Mouse (Mus musculus): ENCODE results near the gene Mus81. TPM values are rescaled to one million over a fixed set of nuclear protein-coding genes. Genes with fewer than 3 reads are reported as not detected.

The Mus81 gene
- polyA plus RNA-seq, 1 experiment from 2014 or later, result 12.4 TPM

- no peaks in the 10 kb centered on the region for H3K9me3 ChIP-seq (ENCODE audit: control insufficient read depth)
- 93% methylated on average over 10 of the region's 10 CpGs for WGBS
- H3K4me1 ChIP-seq (replicated peaks; ENCODE audit: control insufficient read depth, insufficient read depth, low read length), result no peaks in the 10 kb centered on the region
- peaks cover 53% of the 10 kb centered on the region for H3K36me3 ChIP-seq (ENCODE audit: control insufficient read depth, insufficient read depth)
- H3K27ac ChIP-seq (ENCODE audit: low read depth, low read length), result no peak overlapping the region
- no peaks in the 10 kb centered on the region for H3K27me3 ChIP-seq (replicated peaks; ENCODE audit: control insufficient read depth, insufficient read depth, low read length)
- TF ChIP-seq CTCF (IDR thresholded peaks at IDR 0.05; ENCODE audit: low read depth), result no peak
- no peak overlapping the region for H3K4me3 ChIP-seq (ENCODE audit: low read depth, low read length)
- no peak for ATAC-seq
- H3K9ac ChIP-seq (ENCODE audit: low read depth, low read length), result no peak overlapping the region
- no peak overlapping the region for H3K4me2 ChIP-seq (replicated peaks; ENCODE audit: low read depth)
Observed at GRCm38 (mm10) chr19:5481398-5481797, 6.8 kb downstream of the Mus81 start.

- H3K9ac ChIP-seq (ENCODE audit: low read depth, low read length), result no peak overlapping the region
- no peaks in the 10 kb centered on the region for H3K4me1 ChIP-seq (replicated peaks; ENCODE audit: control insufficient read depth, insufficient read depth, low read length)
- H3K27ac ChIP-seq (ENCODE audit: low read depth, low read length), result no peak overlapping the region
- TF ChIP-seq CTCF (IDR thresholded peaks at IDR 0.05; ENCODE audit: low read depth), result no peak
- peaks cover 40% of the 10 kb centered on the region for H3K36me3 ChIP-seq (ENCODE audit: control insufficient read depth, insufficient read depth)
- no peaks in the 10 kb centered on the region for H3K27me3 ChIP-seq (replicated peaks; ENCODE audit: control insufficient read depth, insufficient read depth, low read length)
- no peak for ATAC-seq
- no peaks in the 10 kb centered on the region for H3K9me3 ChIP-seq (ENCODE audit: control insufficient read depth)
- H3K4me3 ChIP-seq (ENCODE audit: low read depth, low read length), result no peak overlapping the region
- WGBS, result 86% methylated on average over 10 of the region's 10 CpGs
- H3K4me2 ChIP-seq (replicated peaks; ENCODE audit: low read depth), result no peak overlapping the region
Observed at GRCm38 (mm10) chr19:5480016-5480415, 8.2 kb downstream of the Mus81 start.

GRCm38 (mm10) chr19:5477668-5478300 lies 10.4 kb downstream of the Mus81 start:
- Histone ChIP-seq H3K4me3 (ENCODE audit: low read depth, low read length) (no peak overlapping the region), H3K27me3 (replicated peaks; ENCODE audit: control insufficient read depth, insufficient read depth, low read length) (no peaks in the 10 kb centered on the region), H3K9me3 (ENCODE audit: control insufficient read depth) (no peaks in the 10 kb centered on the region), H3K36me3 (ENCODE audit: control insufficient read depth, insufficient read depth) (peaks cover 18% of the 10 kb centered on the region), H3K4me2 (replicated peaks; ENCODE audit: low read depth) (no peak overlapping the region), H3K4me1 (replicated peaks; ENCODE audit: control insufficient read depth, insufficient read depth, low read length) (no peaks in the 10 kb centered on the region), H3K9ac (ENCODE audit: low read depth, low read length) (no peak overlapping the region), H3K27ac (ENCODE audit: low read depth, low read length) (no peak overlapping the region)
- ATAC-seq, result no peak
- 88% methylated on average over 18 of the region's 18 CpGs for WGBS
- TF ChIP-seq CTCF (IDR thresholded peaks at IDR 0.05; ENCODE audit: low read depth), result no peak

- TF ChIP-seq CTCF (IDR thresholded peaks at IDR 0.05; ENCODE audit: low read depth), result no peak
- 84% methylated on average over 10 of the region's 10 CpGs for WGBS
- H3K4me3 ChIP-seq (ENCODE audit: low read depth, low read length), result no peak overlapping the region
- ATAC-seq, result no peak
- peaks cover 11% of the 10 kb centered on the region for H3K36me3 ChIP-seq (ENCODE audit: control insufficient read depth, insufficient read depth)
- no peak overlapping the region for H3K27ac ChIP-seq (ENCODE audit: low read depth, low read length)
- no peaks in the 10 kb centered on the region for H3K4me1 ChIP-seq (replicated peaks; ENCODE audit: control insufficient read depth, insufficient read depth, low read length)
- H3K9ac ChIP-seq (ENCODE audit: low read depth, low read length), result no peak overlapping the region
- no peak overlapping the region for H3K4me2 ChIP-seq (replicated peaks; ENCODE audit: low read depth)
- H3K27me3 ChIP-seq (replicated peaks; ENCODE audit: control insufficient read depth, insufficient read depth, low read length), result no peaks in the 10 kb centered on the region
- H3K9me3 ChIP-seq (ENCODE audit: control insufficient read depth), result no peaks in the 10 kb centered on the region
Observed at GRCm38 (mm10) chr19:5477004-5477667, 11.1 kb downstream of the Mus81 start.

- peak overlapping the region; percentile 75 for H3K9ac ChIP-seq (ENCODE audit: low read depth, low read length)
- peaks cover 8% of the 10 kb centered on the region; the same call in 1 of the 2 replicates for H3K36me3 ChIP-seq (ENCODE audit: control insufficient read depth, insufficient read depth)
- TF ChIP-seq CTCF (IDR thresholded peaks at IDR 0.05; ENCODE audit: low read depth), result no peak
- peak overlapping the region; percentile 74 for H3K27ac ChIP-seq (ENCODE audit: low read depth, low read length)
- H3K9me3 ChIP-seq (ENCODE audit: control insufficient read depth), result no peaks in the 10 kb centered on the region
- H3K27me3 ChIP-seq (replicated peaks; ENCODE audit: control insufficient read depth, insufficient read depth, low read length), result no peaks in the 10 kb centered on the region
- H3K4me2 ChIP-seq (replicated peaks; ENCODE audit: low read depth), result peak overlapping the region; percentile 93
- 32% methylated on average over 12 of the region's 13 CpGs for WGBS
- H3K4me1 ChIP-seq (replicated peaks; ENCODE audit: control insufficient read depth, insufficient read depth, low read length), result no peaks in the 10 kb centered on the region
- ATAC-seq, result no peak
- peak overlapping the region; percentile 54 for H3K4me3 ChIP-seq (ENCODE audit: low read depth, low read length)
Observed at GRCm38 (mm10) chr19:5475069-5475714, 13.0 kb downstream of the Mus81 start.

GRCm38 (mm10) chr19:5474281-5475068 lies 13.7 kb downstream of the Mus81 start:
- ATAC-seq, result peak; percentile 40
- H3K9ac ChIP-seq (ENCODE audit: low read depth, low read length), result peak overlapping the region; percentile 75
- H3K9me3 ChIP-seq (ENCODE audit: control insufficient read depth), result no peaks in the 10 kb centered on the region
- H3K27ac ChIP-seq (ENCODE audit: low read depth, low read length), result peak overlapping the region; percentile 74
- no peaks in the 10 kb centered on the region for H3K4me1 ChIP-seq (replicated peaks; ENCODE audit: control insufficient read depth, insufficient read depth, low read length)
- peaks cover 3% of the 10 kb centered on the region; the same call in 1 of the 2 replicates for H3K36me3 ChIP-seq (ENCODE audit: control insufficient read depth, insufficient read depth)
- H3K4me3 ChIP-seq (ENCODE audit: low read depth, low read length), result peak overlapping the region; percentile 54
- H3K4me2 ChIP-seq (replicated peaks; ENCODE audit: low read depth), result peak overlapping the region; percentile 93
- 0 out of 2 replicates have a peak, but pooled peaks have one; percentile 9 for TF ChIP-seq CTCF (IDR thresholded peaks at IDR 0.05; ENCODE audit: low read depth)
- WGBS, result 1% methylated on average over 49 of the region's 68 CpGs
- no peaks in the 10 kb centered on the region for H3K27me3 ChIP-seq (replicated peaks; ENCODE audit: control insufficient read depth, insufficient read depth, low read length)
